Mouse (Mus musculus) left cerebral cortex, adult 2 months (tissue): ENCODE measurements around the gene Syn3. TPM values are rescaled to one million over a fixed set of nuclear protein-coding genes. Genes with fewer than 3 reads are reported as not detected.

Experiments used
- DNase-seq, 2 experiments: peaks; one replicate each; pipeline ENCODE4 v3.0.0; 2021 to 2022; ENCODE audit warnings: low spot score in 2 of 2, mixed read lengths in 1 of 2; ENCODE audit errors: extremely low spot score in 1 of 2
- H3K27ac ChIP-seq: fragments of 200-600 bp; 2 replicates; pipeline ENCODE4 v1.8.1; 2022
- H3K4me3 ChIP-seq: fragments of 200-600 bp; 2 replicates; pipeline ENCODE4 v1.8.1; 2022
- CTCF ChIP-seq: fragments of 200-600 bp; IDR thresholded peaks from 2 replicates; pipeline ENCODE4 v1.8.1; 2022; ENCODE audit warnings: antibody characterized with exemption, mild to moderate bottlenecking, moderate library complexity
- intact Hi-C: fragments of 180-260 bp; cut with DNase I; formaldehyde crosslinking; loops from one replicate; pipeline ENCODE4 v1.15.1; 2025
- total RNA-seq, 2 experiments: library from RNA; stranded (reverse); gene quantifications; 2 replicates each; pipeline ENCODE4 v1.2.3; 2021

Syn3 gene
- total RNA-seq, 2 experiments from 2014 or later: 29.9 to 30.8 TPM

DNA sequence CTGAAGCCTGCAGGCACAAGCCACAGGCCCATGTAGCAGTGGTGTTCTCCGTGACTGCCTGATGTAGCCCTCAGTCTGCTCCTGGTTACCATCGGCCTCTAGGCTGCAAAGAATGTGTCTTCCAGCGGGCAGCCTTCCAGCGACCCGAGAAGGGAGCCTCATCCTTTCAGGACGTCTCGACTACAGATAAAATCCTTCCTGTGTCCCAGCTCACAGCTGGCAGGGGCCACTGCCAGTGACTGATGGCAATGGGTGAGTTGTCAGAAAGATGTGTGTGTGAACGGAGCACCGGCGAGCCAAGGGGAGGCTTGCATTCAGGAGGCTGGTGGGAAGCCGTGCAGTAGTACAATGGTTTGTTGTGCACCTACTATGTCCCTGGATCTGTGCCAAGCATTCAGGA lies 122.8 kb downstream of the Syn3 start:
- H3K4me3 ChIP-seq: no peak overlapping the region
- intact Hi-C loops: no loop called here
- DNase-seq: no peak

DNA sequence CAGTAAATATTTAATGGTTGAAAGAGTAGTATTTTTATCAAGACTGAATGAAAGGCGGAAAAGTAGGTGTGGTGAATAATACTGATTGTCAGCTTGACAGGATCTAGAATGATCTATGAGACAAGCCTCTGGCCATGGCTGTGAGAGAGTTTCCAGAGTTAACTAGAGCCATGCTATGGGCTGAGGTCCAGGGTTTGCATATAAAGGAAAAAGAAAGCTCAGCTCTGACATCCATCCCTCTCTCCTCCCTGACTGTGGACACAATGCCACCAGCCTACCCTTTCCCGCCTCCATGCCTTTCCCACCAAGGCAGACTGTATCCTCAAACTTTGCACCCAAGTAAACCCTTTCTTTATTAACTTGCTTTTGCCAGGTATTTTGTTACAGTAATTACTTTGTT lies 124.6 kb downstream of the Syn3 start:
- Histone ChIP-seq H3K4me3 (no peak overlapping the region), H3K27ac (no peak overlapping the region)
- intact Hi-C loops: no loop called here
- no peak for TF ChIP-seq CTCF
- no peak for DNase-seq

More for the DNA sequence above, 122.8 kb downstream of the Syn3 start:
- no peak for TF ChIP-seq CTCF
- H3K27ac ChIP-seq: no peak overlapping the region

DNA sequence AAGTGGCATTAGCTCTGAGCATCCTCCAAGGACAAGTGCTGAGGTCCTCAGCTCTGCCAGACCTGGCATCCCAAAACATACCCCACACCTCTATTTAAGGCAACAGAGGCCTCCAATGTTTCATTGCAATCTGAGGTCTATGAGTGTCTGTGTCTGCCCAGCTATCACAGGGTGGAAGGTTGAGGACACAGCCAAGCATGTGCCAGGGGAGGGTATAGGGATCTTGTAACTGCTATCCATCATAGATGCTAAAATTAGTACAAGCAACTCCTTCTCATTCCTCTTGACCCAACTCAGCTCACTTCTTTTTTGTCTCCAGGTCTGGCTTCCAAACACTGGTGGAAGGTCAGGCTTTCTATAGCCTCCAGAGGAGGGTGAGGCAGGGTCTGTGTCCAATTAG lies 127.1 kb downstream of the Syn3 start:
- intact Hi-C loops: no loop called here
- TF ChIP-seq CTCF: no peak

DNA sequence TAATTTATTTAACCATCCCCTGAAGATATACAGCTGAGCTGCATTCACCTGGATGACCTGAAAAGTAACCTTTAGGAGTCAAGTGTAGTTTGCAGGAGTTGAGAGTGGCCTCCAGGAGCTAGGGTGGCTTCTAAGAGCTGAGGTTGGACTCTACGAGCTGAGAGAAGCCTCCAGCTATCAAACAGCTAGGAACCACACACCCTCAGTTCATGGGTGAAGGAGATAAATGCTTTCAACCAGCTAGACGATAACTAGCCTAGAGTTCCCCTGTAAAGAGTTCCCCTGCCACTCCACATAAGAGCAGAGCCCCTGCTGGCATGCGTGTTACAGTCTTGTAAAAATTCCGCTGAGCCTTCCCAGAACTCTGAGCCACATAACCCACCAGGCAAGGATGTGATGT lies 129.3 kb downstream of the Syn3 start:
- no peak for DNase-seq
- no peak for TF ChIP-seq CTCF
- Histone ChIP-seq H3K4me3 (no peak overlapping the region), H3K27ac (no peak overlapping the region)
- intact Hi-C loops: no loop called here

More for the DNA sequence above, 127.1 kb downstream of the Syn3 start:
- Histone ChIP-seq H3K4me3 (no peak overlapping the region), H3K27ac (no peak overlapping the region)
- DNase-seq: no peak

DNA sequence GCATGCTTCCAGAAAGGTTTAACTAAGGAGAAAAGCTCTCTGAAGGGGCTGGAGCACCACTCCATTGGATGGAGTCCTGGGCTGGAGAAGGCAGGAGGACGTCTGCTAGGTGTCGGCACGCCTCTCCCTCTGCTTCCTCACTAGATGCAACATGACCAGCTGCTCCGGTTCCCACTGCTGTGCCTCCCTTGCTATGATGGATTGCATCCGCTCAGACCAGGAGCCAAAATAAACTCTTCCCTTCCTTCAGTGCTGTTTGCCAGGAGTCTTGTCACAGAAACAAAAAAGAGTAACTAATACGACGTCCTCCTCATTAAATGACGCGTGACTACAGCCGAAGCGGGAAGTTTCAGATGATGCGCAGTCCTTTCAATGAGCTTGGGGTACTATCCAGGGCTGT lies 129.9 kb downstream of the Syn3 start:
- TF ChIP-seq CTCF: no peak
- Histone ChIP-seq H3K4me3 (no peak overlapping the region), H3K27ac (no peak overlapping the region)
- DNase-seq: no peak
- intact Hi-C loops: no loop called here

DNA sequence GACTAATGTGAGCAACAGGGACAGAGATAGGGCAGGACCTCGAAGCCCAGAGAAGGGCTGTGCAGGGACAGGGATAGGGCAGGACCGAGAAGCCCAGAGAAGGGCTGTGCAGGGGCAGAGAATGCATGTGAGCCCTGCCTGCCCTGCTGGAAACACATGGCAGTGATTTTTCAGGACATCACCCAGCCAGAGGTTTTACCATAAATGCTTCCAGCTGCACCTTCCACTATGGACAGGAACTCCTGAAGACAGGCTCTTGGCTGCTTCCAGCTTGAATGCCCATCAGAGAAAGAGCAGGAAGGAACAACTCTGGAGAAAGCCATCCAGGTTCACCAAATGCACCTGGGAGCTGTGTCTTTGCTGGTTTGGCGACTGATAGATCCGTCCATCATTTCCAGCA lies 131.3 kb downstream of the Syn3 start:
- H3K4me3 ChIP-seq: no peak overlapping the region
- no peak for TF ChIP-seq CTCF
- no peak for DNase-seq
- H3K27ac ChIP-seq: no peak overlapping the region
- intact Hi-C loops: no loop called here

DNA sequence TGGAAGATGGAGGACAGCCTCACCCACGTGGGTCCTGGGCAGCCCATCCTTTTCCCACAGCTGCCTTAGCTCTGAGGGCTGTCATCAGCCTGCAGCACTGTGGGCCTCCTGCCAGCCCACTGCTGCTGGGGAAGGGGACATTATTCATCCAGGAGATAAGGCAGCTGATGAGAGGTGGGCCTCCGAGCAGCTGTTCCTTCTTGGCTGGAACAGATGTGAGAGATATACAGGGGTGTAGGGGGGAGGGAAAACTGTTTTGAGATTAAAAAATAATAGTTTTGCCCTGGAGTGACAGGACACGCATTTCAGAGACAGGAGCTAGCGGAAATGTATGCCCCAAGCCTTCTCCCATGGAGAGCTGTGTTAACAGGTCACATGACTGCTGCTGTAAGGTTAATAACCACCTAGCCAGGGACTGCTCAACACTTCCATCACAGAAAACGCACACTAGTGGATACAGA lies 133.0 kb downstream of the Syn3 start:
- no peak overlapping the region for H3K27ac ChIP-seq
- DNase-seq: no peak
- no peak for TF ChIP-seq CTCF
- no peak overlapping the region for H3K4me3 ChIP-seq
- intact Hi-C loops: no loop called here

DNA sequence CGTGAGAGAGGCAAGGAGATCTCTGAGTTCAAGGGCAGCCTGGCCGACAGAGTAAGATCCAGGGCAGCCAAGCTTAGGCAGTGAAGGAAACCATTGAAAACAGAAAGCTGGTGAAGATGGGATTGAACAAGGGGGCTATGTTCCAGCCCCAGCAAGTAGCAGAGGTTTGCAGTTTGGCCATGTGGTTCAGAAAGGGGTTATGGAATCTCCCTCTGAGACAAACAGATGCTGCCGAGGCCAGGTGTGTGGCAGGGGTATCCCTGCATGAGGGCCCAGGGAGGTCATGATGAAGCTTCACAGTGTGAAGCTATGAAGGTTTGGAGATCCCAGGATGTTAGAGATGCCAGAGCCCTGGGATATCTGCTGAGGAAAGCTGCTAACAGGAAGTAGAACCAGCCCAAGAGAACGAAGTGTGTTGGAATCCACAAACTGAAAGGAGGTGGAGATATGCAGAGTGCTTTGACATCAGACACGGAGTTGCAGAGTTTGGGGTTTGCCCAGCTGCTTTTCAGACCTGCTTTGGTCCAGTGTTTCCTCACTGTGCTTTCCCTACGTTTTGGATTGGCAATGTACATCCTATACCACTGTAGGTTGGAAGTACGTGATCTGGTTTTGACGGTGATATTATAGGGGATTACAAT lies 134.9 kb downstream of the Syn3 start:
- no peak overlapping the region for H3K27ac ChIP-seq
- no peak for TF ChIP-seq CTCF
- H3K4me3 ChIP-seq: no peak overlapping the region
- intact Hi-C loops: no loop called here
- DNase-seq: no peak

DNA sequence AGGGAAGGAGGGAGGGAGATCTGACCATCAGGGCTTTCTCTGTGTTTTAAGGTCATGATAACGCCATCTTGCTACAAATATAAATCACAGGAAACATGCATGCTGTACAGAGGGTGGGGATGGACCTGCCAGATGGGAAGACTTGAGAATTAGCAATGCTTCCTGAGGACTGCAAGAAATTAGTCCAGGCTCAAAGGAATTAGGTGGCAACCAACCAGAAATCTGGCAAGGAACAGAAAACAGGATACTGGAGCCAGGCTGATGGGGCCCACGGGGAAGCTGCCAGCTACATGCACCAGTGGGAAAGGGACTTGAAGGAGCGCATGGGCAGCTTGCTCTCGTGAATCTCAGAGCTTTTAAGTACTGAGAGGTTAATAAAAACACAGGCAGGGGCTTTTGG lies 139.0 kb downstream of the Syn3 start:
- H3K27ac ChIP-seq: no peak overlapping the region
- no peak overlapping the region for H3K4me3 ChIP-seq
- DNase-seq: no peak
- TF ChIP-seq CTCF: no peak
- intact Hi-C loops: loop anchor here (5.0 kb wide), 2 partner anchors 57 to 93 kb away; partner anchors contain the start of gene Timp3

DNA sequence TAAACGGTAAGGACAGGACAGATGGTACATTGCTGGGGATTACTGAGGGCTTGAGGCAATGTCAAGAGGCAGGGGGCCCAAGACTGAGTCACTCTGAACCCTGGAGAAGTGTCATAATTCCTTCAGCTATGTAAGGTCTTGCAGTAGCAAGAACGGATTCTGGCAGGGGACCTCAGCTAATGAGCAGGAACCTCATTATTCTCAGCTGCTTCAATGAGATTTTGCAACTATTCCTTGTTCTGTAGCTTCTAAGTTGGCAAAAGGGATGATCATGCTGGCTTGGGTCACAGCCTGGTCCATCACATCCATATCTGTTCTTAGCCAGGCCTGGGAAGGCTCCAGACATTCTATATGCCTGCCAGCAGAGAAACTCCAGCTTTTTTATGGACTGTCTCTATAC lies 139.5 kb downstream of the Syn3 start:
- TF ChIP-seq CTCF: no peak
- DNase-seq: no peak
- Histone ChIP-seq H3K27ac (no peak overlapping the region), H3K4me3 (no peak overlapping the region)
- intact Hi-C loops: loop anchor here (5.0 kb wide), 2 partner anchors 57 to 93 kb away; partner anchors contain the start of gene Timp3

DNA sequence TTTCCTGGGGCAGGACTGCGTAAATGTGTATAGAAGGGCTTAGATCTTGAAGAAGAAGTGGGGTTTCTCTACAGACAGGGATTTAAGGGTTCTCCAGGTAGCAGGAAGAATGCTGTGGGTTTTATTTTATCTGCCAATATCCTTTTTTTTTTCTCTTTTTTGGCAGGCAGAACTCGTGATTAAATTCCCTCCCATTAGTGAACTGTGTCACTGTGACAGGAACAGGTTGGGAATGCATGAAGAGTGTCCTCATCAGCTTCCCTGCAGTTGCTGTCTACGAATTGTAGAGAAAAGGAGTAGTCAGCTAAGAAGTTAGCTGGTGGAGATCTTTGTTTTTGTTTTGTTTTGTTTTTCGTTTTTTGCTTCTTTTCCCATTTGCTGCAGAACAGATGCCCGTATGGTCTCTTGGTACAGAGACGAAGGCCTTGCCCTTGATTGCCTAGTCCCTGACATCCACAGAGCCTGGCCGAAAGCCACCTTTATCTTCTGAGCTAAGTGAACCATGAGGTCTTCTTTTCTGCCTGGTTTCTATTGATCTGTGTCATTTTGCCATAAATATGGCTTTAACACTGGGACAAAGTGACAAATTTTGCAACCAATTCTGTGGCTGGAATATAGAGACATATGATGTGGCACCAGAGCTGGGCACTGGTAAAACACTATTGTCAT lies 140.3 kb downstream of the Syn3 start:
- TF ChIP-seq CTCF: no peak
- Histone ChIP-seq H3K27ac (no peak overlapping the region), H3K4me3 (no peak overlapping the region)
- intact Hi-C loops: loop anchor here (5.0 kb wide), 2 partner anchors 56 to 94 kb away; partner anchors contain the start of gene Timp3
- DNase-seq: no peak

DNA sequence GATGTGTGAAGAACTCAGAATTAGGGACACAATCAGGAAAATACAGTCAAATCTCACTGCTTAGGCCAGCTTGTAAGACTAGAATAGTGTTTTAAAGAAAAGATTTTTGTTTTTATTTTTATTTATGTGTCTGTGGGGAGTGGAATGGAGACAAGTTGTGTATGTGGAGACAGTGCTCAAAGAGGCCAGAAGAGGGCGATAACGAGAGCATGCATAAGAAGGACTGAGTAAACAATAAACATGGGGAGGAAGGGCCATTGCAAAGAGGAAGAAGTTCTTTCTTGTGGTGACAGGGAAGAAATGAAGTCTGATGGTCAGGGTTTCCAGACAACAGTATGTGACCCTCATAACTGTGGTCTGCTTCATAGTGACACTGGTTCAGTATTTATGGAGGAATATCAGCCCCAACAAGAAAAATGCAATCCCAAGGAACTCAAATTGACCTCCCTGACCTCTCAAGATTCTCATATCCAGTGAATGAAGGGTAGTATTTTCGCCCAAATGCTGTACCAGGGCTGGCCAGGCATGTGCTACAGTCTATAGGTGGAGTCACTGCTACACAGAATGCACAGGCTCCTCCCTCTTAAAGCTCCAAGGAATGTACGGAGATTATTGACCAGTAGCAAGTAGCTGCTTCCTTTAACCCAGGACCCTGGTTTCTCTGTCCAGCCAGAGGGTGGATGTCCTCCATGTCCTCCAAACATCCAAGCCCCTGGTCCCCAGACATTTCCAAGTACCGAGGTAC lies 141.7 kb downstream of the Syn3 start:
- Histone ChIP-seq H3K27ac (no peak overlapping the region), H3K4me3 (no peak overlapping the region)
- peak; percentile 59 for TF ChIP-seq CTCF
- intact Hi-C loops: loop anchor here (5.0 kb wide), 2 partner anchors 55 to 95 kb away; partner anchors contain the start of gene Timp3
- DNase-seq: no peak
